Comparison of ENCODE assay signal across 18 mouse cellular contexts in the genomic region with DNA sequence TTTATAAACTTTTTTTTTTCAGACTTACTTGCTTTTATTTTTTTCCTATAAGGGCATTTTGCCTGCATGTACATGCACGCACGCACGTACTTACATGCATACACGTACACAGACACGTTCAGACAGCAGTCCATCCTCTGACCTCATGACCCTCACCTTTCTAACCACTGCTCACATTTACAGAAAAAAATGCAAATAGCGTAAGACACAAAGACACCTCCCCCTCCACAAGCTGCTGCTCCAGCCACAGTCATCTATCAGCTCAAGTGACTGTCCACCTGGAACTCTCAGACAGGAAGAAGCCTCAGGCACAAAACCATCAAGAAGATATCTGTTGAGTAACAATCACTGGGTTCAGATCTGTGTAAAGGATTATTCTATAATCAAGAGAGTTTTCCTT.
"Had no signal": no experiment of that assay in that cellular context is flagged by ENCODE, and none has a peak within 500 bp of the region (broad histone marks: within the 10 kb centered on the region; RNA-seq: fewer than 3 reads in every experiment).

No protein-coding gene starts in this region.

- H3K4me3 ChIP-seq: midbrain, embryonic 10.5 days; midbrain, embryonic 12.5 days; myocyte; neural tube, embryonic 13.5 days; neural tube, embryonic 15.5 days had no signal

- H3K27ac ChIP-seq: midbrain, embryonic 10.5 days; midbrain, embryonic 12.5 days; neural tube, embryonic 13.5 days; neural tube, embryonic 15.5 days had no signal

- ATAC-seq: midbrain, embryonic 16.5 days had no signal

- DNase-seq: lung, adult 18-20 months; lung, embryonic 14.5 days; lung, postnatal 10 days; lung, postnatal 4 days; midbrain, embryonic 14.5 days; retina, postnatal 1 day; right cerebral cortex, adult 18-20 months; right cerebral cortex, postnatal 25 days; right cerebral cortex, postnatal 4 days; thymus, adult 18-20 months; thymus, postnatal 14 days; thymus, postnatal 36 days had no signal

- H3K9me3 ChIP-seq: midbrain, embryonic 10.5 days; midbrain, embryonic 12.5 days; neural tube, embryonic 13.5 days; neural tube, embryonic 15.5 days had no signal

- H3K27me3 ChIP-seq: midbrain, embryonic 12.5 days; neural tube, embryonic 13.5 days; neural tube, embryonic 15.5 days had no signal

- H3K4me2 ChIP-seq: lung, embryonic 14.5 days; midbrain, embryonic 12.5 days; neural tube, embryonic 13.5 days; neural tube, embryonic 15.5 days had no signal

- H3K9ac ChIP-seq: lung, embryonic 14.5 days; midbrain, embryonic 12.5 days; neural tube, embryonic 13.5 days; neural tube, embryonic 15.5 days had no signal

- H3K36me3 ChIP-seq: midbrain, embryonic 12.5 days; neural tube, embryonic 13.5 days; neural tube, embryonic 15.5 days had no signal
